Mouse (Mus musculus): ENCODE measurements around the gene Rbfox1. TPM values are rescaled to one million over a fixed set of nuclear protein-coding genes. Genes with fewer than 3 reads are reported as not detected.

The Rbfox1 gene
- polyA plus RNA-seq, 1 experiment from 2014 or later: 276 TPM

GRCm38 (mm10) chr16:6098116-6098515 lies 213.0 kb downstream of the Rbfox1 start:
- no peaks in the 10 kb centered on the region for H3K4me1 ChIP-seq (ENCODE audit: control insufficient read depth, insufficient read depth, low read depth, low read length)
- H3K27me3 ChIP-seq (replicated peaks; ENCODE audit: control insufficient read depth, insufficient read depth, low read length): no peaks in the 10 kb centered on the region
- no peak overlapping the region for H3K27ac ChIP-seq (ENCODE audit: low read depth, low read length)
- ATAC-seq: no peak
- H3K36me3 ChIP-seq (ENCODE audit: control insufficient read depth, insufficient read depth, low read length): no peaks in the 10 kb centered on the region
- H3K9me3 ChIP-seq (ENCODE audit: control insufficient read depth, low read length): no peaks in the 10 kb centered on the region
- H3K9ac ChIP-seq (ENCODE audit: low read depth, low read length): no peak overlapping the region
- WGBS: 83% methylated on average over 3 of the region's 3 CpGs
- no peak overlapping the region for H3K4me3 ChIP-seq (ENCODE audit: low read length)
- no peak overlapping the region for H3K4me2 ChIP-seq (ENCODE audit: low read length)

GRCm38 (mm10) chr16:6099598-6099997 lies 214.4 kb downstream of the Rbfox1 start:
- H3K9ac ChIP-seq (ENCODE audit: low read depth, low read length): no peak overlapping the region
- WGBS: 49% methylated on average over 2 of the region's 2 CpGs
- H3K4me2 ChIP-seq (ENCODE audit: low read length): no peak overlapping the region
- H3K4me3 ChIP-seq (ENCODE audit: low read length): no peak overlapping the region
- H3K27me3 ChIP-seq (replicated peaks; ENCODE audit: control insufficient read depth, insufficient read depth, low read length): no peaks in the 10 kb centered on the region
- H3K36me3 ChIP-seq (ENCODE audit: control insufficient read depth, insufficient read depth, low read length): no peaks in the 10 kb centered on the region
- ATAC-seq: no peak
- no peaks in the 10 kb centered on the region for H3K4me1 ChIP-seq (ENCODE audit: control insufficient read depth, insufficient read depth, low read depth, low read length)
- no peak overlapping the region for H3K27ac ChIP-seq (ENCODE audit: low read depth, low read length)
- no peaks in the 10 kb centered on the region for H3K9me3 ChIP-seq (ENCODE audit: control insufficient read depth, low read length)

- H3K27ac ChIP-seq (ENCODE audit: low read depth, low read length): no peak overlapping the region
- ATAC-seq: no peak
- WGBS: 80% methylated on average over 5 of the region's 5 CpGs
- H3K9me3 ChIP-seq (ENCODE audit: control insufficient read depth, low read length): no peaks in the 10 kb centered on the region
- H3K4me1 ChIP-seq (ENCODE audit: control insufficient read depth, insufficient read depth, low read depth, low read length): no peaks in the 10 kb centered on the region
- no peak overlapping the region for H3K9ac ChIP-seq (ENCODE audit: low read depth, low read length)
- no peak overlapping the region for H3K4me3 ChIP-seq (ENCODE audit: low read length)
- no peaks in the 10 kb centered on the region for H3K27me3 ChIP-seq (replicated peaks; ENCODE audit: control insufficient read depth, insufficient read depth, low read length)
- no peak overlapping the region for H3K4me2 ChIP-seq (ENCODE audit: low read length)
- no peaks in the 10 kb centered on the region for H3K36me3 ChIP-seq (ENCODE audit: control insufficient read depth, insufficient read depth, low read length)
These were observed 215.3 kb downstream of the Rbfox1 start for GRCm38 (mm10) chr16:6100421-6100877.

GRCm38 (mm10) chr16:6103713-6104112 lies 218.6 kb downstream of the Rbfox1 start:
- 76% methylated on average over 2 of the region's 2 CpGs for WGBS
- no peak for ATAC-seq
- no peaks in the 10 kb centered on the region for H3K4me1 ChIP-seq (ENCODE audit: control insufficient read depth, insufficient read depth, low read depth, low read length)
- no peak overlapping the region for H3K27ac ChIP-seq (ENCODE audit: low read depth, low read length)
- no peak overlapping the region for H3K9ac ChIP-seq (ENCODE audit: low read depth, low read length)
- no peaks in the 10 kb centered on the region for H3K27me3 ChIP-seq (replicated peaks; ENCODE audit: control insufficient read depth, insufficient read depth, low read length)
- no peak overlapping the region for H3K4me2 ChIP-seq (ENCODE audit: low read length)
- H3K4me3 ChIP-seq (ENCODE audit: low read length): no peak overlapping the region
- no peaks in the 10 kb centered on the region for H3K9me3 ChIP-seq (ENCODE audit: control insufficient read depth, low read length)
- H3K36me3 ChIP-seq (ENCODE audit: control insufficient read depth, insufficient read depth, low read length): no peaks in the 10 kb centered on the region

- no peak overlapping the region for H3K4me2 ChIP-seq (ENCODE audit: low read length)
- ATAC-seq: no peak
- WGBS: 87% methylated on average over 3 of the region's 3 CpGs
These were observed 225.0 kb downstream of the Rbfox1 start for GRCm38 (mm10) chr16:6110121-6110520.

GRCm38 (mm10) chr16:6113836-6114475 lies 228.8 kb downstream of the Rbfox1 start:
- Histone ChIP-seq H3K9me3 (ENCODE audit: control insufficient read depth, low read length) (no peaks in the 10 kb centered on the region), H3K27ac (ENCODE audit: low read depth, low read length) (peak overlapping the region; percentile 29; the same call in 1 of the 2 replicates), H3K4me2 (ENCODE audit: low read length) (no peak overlapping the region), H3K36me3 (ENCODE audit: control insufficient read depth, insufficient read depth, low read length) (no peaks in the 10 kb centered on the region), H3K4me3 (ENCODE audit: low read length) (no peak overlapping the region), H3K4me1 (ENCODE audit: control insufficient read depth, insufficient read depth, low read depth, low read length) (peaks cover 5% of the 10 kb centered on the region; the same call in 1 of the 2 replicates), H3K9ac (ENCODE audit: low read depth, low read length) (no peak overlapping the region), H3K27me3 (replicated peaks; ENCODE audit: control insufficient read depth, insufficient read depth, low read length) (no peaks in the 10 kb centered on the region)
- no peak for ATAC-seq
- WGBS: 35% methylated on average over 5 of the region's 5 CpGs

More at GRCm38 (mm10) chr16:6110121-6110520, 225.0 kb downstream of the Rbfox1 start:
- Histone ChIP-seq H3K27me3 (replicated peaks; ENCODE audit: control insufficient read depth, insufficient read depth, low read length) (no peaks in the 10 kb centered on the region), H3K9ac (ENCODE audit: low read depth, low read length) (no peak overlapping the region), H3K27ac (ENCODE audit: low read depth, low read length) (no peak overlapping the region), H3K4me1 (ENCODE audit: control insufficient read depth, insufficient read depth, low read depth, low read length) (peaks cover 5% of the 10 kb centered on the region; the same call in 1 of the 2 replicates), H3K9me3 (ENCODE audit: control insufficient read depth, low read length) (no peaks in the 10 kb centered on the region), H3K36me3 (ENCODE audit: control insufficient read depth, insufficient read depth, low read length) (no peaks in the 10 kb centered on the region), H3K4me3 (ENCODE audit: low read length) (no peak overlapping the region)

GRCm38 (mm10) chr16:6119472-6119871 lies 234.3 kb downstream of the Rbfox1 start:
- 71% methylated on average over 1 of the region's 1 CpGs for WGBS
- no peak for ATAC-seq
- no peaks in the 10 kb centered on the region for H3K36me3 ChIP-seq (ENCODE audit: control insufficient read depth, insufficient read depth, low read length)
- H3K4me3 ChIP-seq (ENCODE audit: low read length): no peak overlapping the region
- H3K4me1 ChIP-seq (ENCODE audit: control insufficient read depth, insufficient read depth, low read depth, low read length): no peaks in the 10 kb centered on the region
- H3K27me3 ChIP-seq (replicated peaks; ENCODE audit: control insufficient read depth, insufficient read depth, low read length): no peaks in the 10 kb centered on the region
- no peak overlapping the region for H3K9ac ChIP-seq (ENCODE audit: low read depth, low read length)
- no peak overlapping the region for H3K4me2 ChIP-seq (ENCODE audit: low read length)
- H3K27ac ChIP-seq (ENCODE audit: low read depth, low read length): no peak overlapping the region
- H3K9me3 ChIP-seq (ENCODE audit: control insufficient read depth, low read length): no peaks in the 10 kb centered on the region

GRCm38 (mm10) chr16:6121232-6121631 lies 236.1 kb downstream of the Rbfox1 start:
- WGBS: 95% methylated on average over 4 of the region's 4 CpGs
- ATAC-seq: no peak
- Histone ChIP-seq H3K27ac (ENCODE audit: low read depth, low read length) (no peak overlapping the region), H3K9me3 (ENCODE audit: control insufficient read depth, low read length) (no peaks in the 10 kb centered on the region), H3K4me1 (ENCODE audit: control insufficient read depth, insufficient read depth, low read depth, low read length) (no peaks in the 10 kb centered on the region), H3K4me2 (ENCODE audit: low read length) (no peak overlapping the region), H3K27me3 (replicated peaks; ENCODE audit: control insufficient read depth, insufficient read depth, low read length) (no peaks in the 10 kb centered on the region), H3K9ac (ENCODE audit: low read depth, low read length) (no peak overlapping the region), H3K4me3 (ENCODE audit: low read length) (no peak overlapping the region), H3K36me3 (ENCODE audit: control insufficient read depth, insufficient read depth, low read length) (no peaks in the 10 kb centered on the region)

GRCm38 (mm10) chr16:6122859-6123258 lies 237.7 kb downstream of the Rbfox1 start:
- H3K4me1 ChIP-seq (ENCODE audit: control insufficient read depth, insufficient read depth, low read depth, low read length): no peaks in the 10 kb centered on the region
- WGBS: 93% methylated on average over 22 of the region's 22 CpGs

More at GRCm38 (mm10) chr16:6122859-6123258, 237.7 kb downstream of the Rbfox1 start:
- Histone ChIP-seq H3K36me3 (ENCODE audit: control insufficient read depth, insufficient read depth, low read length) (no peaks in the 10 kb centered on the region), H3K27ac (ENCODE audit: low read depth, low read length) (no peak overlapping the region), H3K4me2 (ENCODE audit: low read length) (no peak overlapping the region), H3K27me3 (replicated peaks; ENCODE audit: control insufficient read depth, insufficient read depth, low read length) (no peaks in the 10 kb centered on the region), H3K4me3 (ENCODE audit: low read length) (no peak overlapping the region), H3K9ac (ENCODE audit: low read depth, low read length) (no peak overlapping the region), H3K9me3 (ENCODE audit: control insufficient read depth, low read length) (no peaks in the 10 kb centered on the region)
- no peak for ATAC-seq

All from hindbrain, embryonic 16.5 days (tissue).